Mouse (Mus musculus) E14TG2a.4 (cell line): ENCODE measurements around the gene Orc5.

Experiments
- CTCF ChIP-seq: conservative IDR thresholded peaks from 2 replicates; pipeline ENCODE4 v1.5.1; 2014; ENCODE audit warnings: low read length
- NANOG ChIP-seq: IDR thresholded peaks from 2 replicates; pipeline ENCODE4 v1.6.1; 2014; ENCODE audit warnings: borderline replicate concordance, low read length, mixed read lengths
- POU5F1 ChIP-seq: IDR thresholded peaks from 2 replicates; pipeline ENCODE4 v1.6.1; 2014; ENCODE audit warnings: low read length, borderline replicate concordance

GRCm38 (mm10) chr5:22449492-22449891 is 100.7 kb downstream of the Orc5 start:
- TF ChIP-seq CTCF = no peak
- TF ChIP-seq NANOG = no peak
- TF ChIP-seq POU5F1 = no peak
